ENCODE assay signal across 31 mouse cellular contexts in the genomic region with DNA sequence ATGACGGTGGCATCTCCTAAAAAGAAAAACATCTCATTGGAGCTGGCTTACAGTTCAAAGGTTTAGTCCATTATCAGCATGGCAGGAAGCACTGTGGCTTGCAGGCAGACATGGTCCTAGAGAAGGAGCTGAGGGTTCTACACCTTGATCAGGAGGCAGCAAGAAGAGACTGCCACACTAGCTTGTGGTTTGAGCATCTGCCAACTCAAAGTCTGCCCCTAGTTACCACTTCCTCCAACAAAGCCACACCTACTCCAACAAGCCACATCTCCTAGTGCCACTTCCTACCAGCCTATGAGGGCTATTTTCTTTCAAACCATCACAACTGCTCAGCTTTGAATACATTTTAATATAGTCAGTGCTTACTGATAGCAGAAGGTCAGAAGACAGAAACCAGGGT.
A peak's percentile ranks its signal among the peaks of the same experiment; 100 is the strongest.
DNase-seq lines count a peak whose midpoint lies in the region; ATAC-seq lines count a peak whose summit lies in the region.
"Had no signal": no experiment of that assay in that cellular context is flagged by ENCODE, and none has a peak within 500 bp of the region (broad histone marks: within the 10 kb centered on the region; RNA-seq: fewer than 3 reads in every experiment).

No protein-coding gene starts in this region.

- ATAC-seq in hematopoietic stem cell, adult 5-6 weeks (replicated peaks in 1 of 2; ENCODE audit: insufficient read depth in 1 of 2, low FRiP score in 2 of 2, low TSS enrichment in 1 of 2, low read depth in 1 of 2, poor library complexity in 2 of 2, severe bottlenecking in 2 of 2) = peak; percentile 60 to 62; a peak in 3 of 4 replicates
- ATAC-seq in intestine, embryonic 15.5 days = no peak
- ATAC-seq: forebrain, embryonic 16.5 days; inflammation-experienced regulatory T-cells, adult 6 months had no signal

- 79% methylated on average over 1 of the region's 1 CpGs for WGBS in intestine, embryonic 15.5 days

- H3K27me3 ChIP-seq in intestine, embryonic 15.5 days (replicated peaks) = no peaks in the 10 kb centered on the region
- H3K27me3 ChIP-seq: embryonic facial prominence, embryonic 13.5 days; heart, embryonic 13.5 days; hindbrain, embryonic 15.5 days; liver, embryonic 15.5 days; lung, embryonic 15.5 days; midbrain, embryonic 12.5 days; stomach, embryonic 15.5 days had no signal

- no peaks in the 10 kb centered on the region for H3K9me3 ChIP-seq in intestine, embryonic 15.5 days
- H3K9me3 ChIP-seq: embryonic facial prominence, embryonic 13.5 days; forebrain, embryonic 10.5 days; G1E; heart, embryonic 13.5 days; hindbrain, embryonic 10.5 days; hindbrain, embryonic 15.5 days; liver, embryonic 15.5 days; lung, embryonic 15.5 days; midbrain, embryonic 12.5 days; stomach, embryonic 15.5 days had no signal

- H3K36me3 ChIP-seq in intestine, embryonic 15.5 days = no peaks in the 10 kb centered on the region
- H3K36me3 ChIP-seq: embryonic facial prominence, embryonic 13.5 days; forebrain, embryonic 10.5 days; G1E; heart, embryonic 13.5 days; hindbrain, embryonic 10.5 days; hindbrain, embryonic 15.5 days; liver, embryonic 15.5 days; lung, embryonic 15.5 days; midbrain, embryonic 12.5 days; stomach, embryonic 15.5 days had no signal

- H3K4me2 ChIP-seq in intestine, embryonic 15.5 days (replicated peaks) = no peak overlapping the region
- H3K4me2 ChIP-seq: embryonic facial prominence, embryonic 13.5 days; heart, embryonic 13.5 days; hindbrain, embryonic 15.5 days; liver, embryonic 15.5 days; lung, embryonic 15.5 days; midbrain, embryonic 12.5 days; stomach, embryonic 15.5 days had no signal

- no peak overlapping the region for H3K9ac ChIP-seq in intestine, embryonic 15.5 days
- H3K9ac ChIP-seq: embryonic facial prominence, embryonic 13.5 days; heart, embryonic 13.5 days; hindbrain, embryonic 15.5 days; liver, embryonic 15.5 days; lung, embryonic 15.5 days; midbrain, embryonic 12.5 days; stomach, embryonic 15.5 days had no signal

- H3K4me1 ChIP-seq in intestine, embryonic 15.5 days (replicated peaks) = no peaks in the 10 kb centered on the region
- H3K4me1 ChIP-seq: embryonic facial prominence, embryonic 13.5 days; forebrain, embryonic 10.5 days; heart, embryonic 13.5 days; hindbrain, embryonic 10.5 days; hindbrain, embryonic 15.5 days; liver, embryonic 15.5 days; lung, embryonic 15.5 days; midbrain, embryonic 12.5 days; stomach, embryonic 15.5 days had no signal

- peak; percentile 83 for DNase-seq in 416B (ENCODE audit: low read depth)
- DNase-seq in CD4-positive helper T cell, adult 2 months (ENCODE audit: low read depth, low spot score) = peak; percentile 6
- DNase-seq in natural killer cell, adult 2 months (ENCODE audit: low spot score in 2 of 2) = peak; percentile 9 to 44
- DNase-seq in right cerebral cortex, postnatal 14 days = no peak
- no peak for DNase-seq in layer of hippocampus, postnatal 10 days (ENCODE audit: low spot score in 2 of 2)
- DNase-seq: adrenal gland, postnatal 14 days; cerebellum, adult 11-12 months; cerebellum, adult 9-11 months; gastrocnemius, adult 2 months; gastrocnemius, postnatal 36 days; heart, adult 2 months; heart, postnatal 10 days; kidney, adult 8-10 months; right cerebral cortex, postnatal 4 days; thymus, postnatal 14 days had no signal

- H3K27ac ChIP-seq in intestine, embryonic 15.5 days = no peak overlapping the region
- H3K27ac ChIP-seq: embryonic facial prominence, embryonic 13.5 days; forebrain, embryonic 10.5 days; gastrocnemius, adult 2 months; heart, adult 2 months; heart, embryonic 13.5 days; hindbrain, embryonic 10.5 days; hindbrain, embryonic 15.5 days; kidney, postnatal 0 days; liver, embryonic 15.5 days; lung, embryonic 15.5 days; macrophage; midbrain, embryonic 12.5 days; stomach, embryonic 15.5 days had no signal

- H3K4me3 ChIP-seq in intestine, embryonic 15.5 days (replicated peaks) = no peak overlapping the region
- H3K4me3 ChIP-seq: embryonic facial prominence, embryonic 13.5 days; forebrain, embryonic 10.5 days; gastrocnemius, adult 2 months; heart, adult 2 months; heart, embryonic 13.5 days; hindbrain, embryonic 10.5 days; hindbrain, embryonic 15.5 days; liver, embryonic 15.5 days; lung, embryonic 15.5 days; midbrain, embryonic 12.5 days; stomach, embryonic 15.5 days had no signal

Comparison
In these comparisons a context has a peak if more than half of its experiments do, and no peak if none do; other contexts are left out.
1. DNase-seq: peak in 416B (single experiment), CD4-positive helper T cell, adult 2 months (single experiment) and natural killer cell, adult 2 months (2 of 2); none in right cerebral cortex, postnatal 14 days (single experiment) and layer of hippocampus, postnatal 10 days (0 of 2).